Mouse (Mus musculus) frontal cortex, postnatal 14 days (tissue): ENCODE measurements around the gene Hoxa4.

Experiments used
- DNase-seq, 2 experiments: peaks; one replicate each; pipeline ENCODE4 v3.0.0; 2022; ENCODE audit warnings: low spot score in 2 of 2

Gene Hoxa4

GRCm38 (mm10) chr6:52216691-52217458, 25.3 kb upstream of the Hoxa4 start:
- DNase-seq, result no peak

DNA sequence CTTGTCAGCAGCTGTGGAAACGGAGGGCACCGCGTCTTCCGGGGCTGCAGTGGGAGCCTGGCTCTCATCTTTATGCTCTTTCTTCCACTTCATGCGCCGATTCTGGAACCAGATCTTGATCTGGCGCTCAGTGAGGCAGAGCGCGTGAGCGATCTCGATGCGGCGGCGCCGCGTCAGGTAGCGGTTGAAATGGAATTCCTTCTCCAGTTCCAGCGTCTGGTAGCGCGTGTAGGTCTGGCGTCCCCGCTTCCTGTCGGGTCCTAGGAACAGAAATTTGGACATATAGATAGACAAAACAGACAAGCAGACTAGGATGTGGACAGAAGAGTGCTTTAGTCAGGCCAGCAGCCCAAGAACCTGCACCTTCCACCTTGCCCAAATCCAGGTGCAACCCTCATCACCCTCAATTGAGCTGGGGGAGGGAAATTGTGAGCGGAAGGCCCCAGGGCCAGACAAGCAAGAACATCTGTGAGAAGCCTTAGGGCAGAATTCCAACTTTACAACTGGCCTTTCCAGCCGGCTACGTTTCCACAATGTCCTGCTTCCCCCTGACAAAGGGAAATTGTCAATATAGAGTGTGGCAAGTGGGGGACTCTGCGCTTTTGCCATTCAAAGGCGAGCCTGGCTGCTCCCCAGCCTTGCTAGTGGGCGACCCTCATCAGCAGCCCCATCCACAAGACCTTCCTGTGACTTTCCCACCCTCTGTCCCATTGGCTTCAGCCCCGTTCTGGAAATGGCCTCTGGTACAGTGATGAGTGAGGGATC, 24.4 kb upstream of the Hoxa4 start:
- no peak for DNase-seq

DNA sequence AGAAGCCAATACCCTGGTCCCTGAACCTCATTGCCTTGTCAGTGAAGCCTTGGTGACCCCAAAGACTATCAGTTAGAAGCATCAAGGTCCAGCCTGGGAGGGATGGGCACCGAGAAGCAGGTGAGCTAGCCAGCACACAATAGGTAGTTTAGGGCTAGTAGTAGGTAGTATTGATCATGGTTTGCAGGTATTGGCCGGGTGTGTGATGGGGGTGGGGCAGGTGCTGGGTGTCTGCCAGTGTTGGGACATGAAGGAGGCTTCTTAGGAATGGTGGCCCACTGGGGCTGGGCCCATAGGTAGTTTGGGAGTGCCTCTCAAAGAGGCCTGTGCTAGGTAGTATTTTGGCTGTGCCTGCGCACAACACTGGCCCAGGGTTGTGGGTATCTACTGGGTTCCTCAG, 23.5 kb upstream of the Hoxa4 start:
- DNase-seq, result no peak

GRCm38 (mm10) chr6:52214271-52214670, 22.7 kb upstream of the Hoxa4 start:
- no peak for DNase-seq

- DNase-seq, result no peak
These were observed 21.8 kb upstream of the Hoxa4 start, which contains the start of the genes Hoxa3 and Gm28308 for GRCm38 (mm10) chr6:52213119-52213986. Gene Hoxa3 (minus strand): TSS chr6:52213336. Gene Gm28308 (minus strand): TSS chr6:52213339.

GRCm38 (mm10) chr6:52212556-52213118, 21.1 kb upstream of the Hoxa4 start:
- DNase-seq, result no peak

GRCm38 (mm10) chr6:52211961-52212360, 20.4 kb upstream of the Hoxa4 start:
- DNase-seq, result no peak

- no peak for DNase-seq
These were observed 19.8 kb upstream of the Hoxa4 start for GRCm38 (mm10) chr6:52211170-52211935.

GRCm38 (mm10) chr6:52209685-52210046, 18.1 kb upstream of the Hoxa4 start:
- DNase-seq, result no peak

DNA sequence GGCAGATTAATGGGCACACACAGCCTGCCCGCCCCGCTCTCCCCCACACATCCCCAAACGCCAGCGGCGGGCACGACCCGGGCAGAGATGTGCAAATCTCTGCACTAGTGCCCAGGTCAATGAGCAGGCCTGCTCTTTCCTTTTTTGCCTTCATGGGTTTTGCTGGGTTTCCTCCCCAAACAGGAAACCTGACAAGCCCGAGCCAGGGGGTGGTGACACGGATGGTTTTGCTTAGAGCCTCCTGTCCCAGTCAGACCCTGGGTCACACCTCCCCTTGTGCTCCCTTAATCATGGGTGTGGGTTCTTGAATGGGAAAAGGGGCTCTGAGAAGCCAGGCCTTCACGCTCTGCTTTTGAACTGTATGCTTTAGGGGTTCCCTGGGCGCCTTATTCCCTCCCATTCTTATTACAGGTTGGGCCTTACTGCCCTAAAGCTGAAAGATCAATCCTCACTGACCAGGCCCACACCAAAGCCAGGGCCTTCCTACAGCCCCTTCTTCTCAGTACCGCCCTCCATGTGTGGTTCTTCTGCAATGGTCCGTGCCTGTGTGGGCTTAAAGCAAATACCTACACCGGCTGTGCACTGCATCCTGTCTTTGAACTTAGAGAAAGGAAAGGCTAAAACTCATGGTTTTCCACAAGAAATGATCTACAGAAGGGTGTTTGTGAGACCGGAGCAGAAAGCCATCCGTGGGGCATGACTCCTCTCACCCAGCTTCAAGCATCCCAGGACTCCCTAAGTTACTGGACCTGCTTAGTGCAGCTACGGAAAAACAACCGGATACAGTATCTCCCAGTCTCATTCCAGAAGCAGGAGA, 17.5 kb upstream of the Hoxa4 start:
- DNase-seq, result no peak

GRCm38 (mm10) chr6:52208072-52208867, 16.7 kb upstream of the Hoxa4 start, which contains the start of gene Hoxa6:
Gene Hoxa6 (minus strand): TSS chr6:52208722.
- no peak for DNase-seq

DNA sequence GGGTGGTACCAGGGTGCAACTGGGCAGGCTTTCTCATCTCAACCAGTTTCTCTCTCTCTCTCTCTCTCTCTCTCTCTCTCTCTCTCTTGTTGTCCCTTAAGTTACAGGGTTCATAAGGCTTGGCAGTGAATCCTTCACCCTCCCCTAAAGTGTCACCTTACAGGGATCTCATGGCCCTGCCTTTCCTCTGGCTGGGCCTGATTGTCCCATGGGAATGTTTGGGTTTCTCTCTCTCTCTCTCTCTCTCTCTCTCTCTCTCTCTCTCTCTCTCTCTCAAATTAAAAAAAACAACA, 16.1 kb upstream of the Hoxa4 start:
- DNase-seq, result no peak

GRCm38 (mm10) chr6:52206882-52207683, 15.5 kb upstream of the Hoxa4 start:
- no peak for DNase-seq

DNA sequence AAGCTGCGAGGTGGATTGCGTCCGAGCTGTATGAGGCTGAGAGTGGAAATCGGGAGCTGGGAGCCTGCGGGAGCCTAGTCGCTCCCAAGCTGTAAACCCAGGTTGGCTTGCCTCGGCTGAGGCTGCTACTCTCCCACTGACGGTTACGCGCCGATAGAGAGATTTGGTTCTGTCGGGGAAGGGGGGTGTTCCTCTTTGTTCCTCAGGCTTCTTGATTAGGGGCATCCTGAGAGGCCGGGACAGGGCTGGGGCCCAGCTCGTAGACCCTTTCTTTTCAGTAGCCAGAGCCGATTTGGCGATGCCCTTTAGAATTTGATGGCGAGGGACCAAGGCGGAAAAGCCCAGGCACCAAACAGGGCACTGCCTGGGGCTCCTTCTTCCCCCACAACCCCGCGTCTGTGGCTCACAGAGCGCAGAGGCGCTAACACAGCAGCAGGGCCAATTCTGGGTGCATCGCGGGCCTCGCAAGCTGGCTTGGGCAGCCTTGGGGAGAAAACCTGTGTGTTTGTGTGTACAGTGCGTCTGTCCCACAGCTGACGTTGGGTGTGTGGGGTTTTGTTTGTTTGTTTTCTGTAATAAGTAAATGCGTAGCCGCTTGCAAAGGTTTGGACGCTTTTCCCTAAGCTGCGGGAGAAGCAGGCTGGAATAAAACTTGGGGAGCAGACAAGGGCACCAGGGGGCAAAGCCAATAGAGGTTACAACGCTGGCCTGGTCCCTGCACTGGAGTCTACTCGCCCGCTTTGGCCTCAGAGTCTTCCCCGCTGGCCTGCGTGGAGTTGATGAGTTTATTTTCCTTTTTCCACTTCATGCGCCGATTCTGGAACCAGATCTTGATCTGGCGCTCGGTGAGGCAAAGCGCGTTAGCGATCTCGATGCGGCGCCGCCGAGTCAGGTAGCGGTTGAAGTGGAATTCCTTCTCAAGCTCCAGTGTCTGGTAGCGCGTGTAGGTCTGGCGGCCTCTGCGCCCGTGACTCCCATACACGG, 14.4 kb upstream of the Hoxa4 start:
- DNase-seq, result no peak

DNA sequence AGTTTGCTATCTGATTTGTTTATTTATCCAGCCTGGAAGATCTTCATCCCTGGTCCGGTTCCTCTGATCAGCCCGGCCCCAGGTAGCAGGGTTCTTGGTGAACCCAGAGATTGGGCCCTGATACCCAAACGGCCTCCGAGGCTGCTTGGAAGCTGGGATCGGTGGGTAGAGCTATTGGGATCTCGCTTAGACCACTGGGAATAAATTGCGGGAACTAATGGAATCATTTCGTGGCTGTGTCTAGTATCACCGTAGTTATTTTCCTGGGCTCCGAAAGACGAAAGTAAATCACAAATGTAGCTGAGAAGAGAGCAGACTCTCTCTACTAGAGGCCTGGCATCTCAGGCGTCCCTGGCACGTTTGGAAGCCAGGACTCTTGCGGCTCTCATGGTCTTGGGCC, 13.7 kb upstream of the Hoxa4 start:
- no peak for DNase-seq

- DNase-seq, result no peak
These were observed 12.6 kb upstream of the Hoxa4 start, which contains the start of gene Hoxa5 for GRCm38 (mm10) chr6:52204050-52204752. Gene Hoxa5 (minus strand): TSS chr6:52204587.
